Mouse (Mus musculus): ENCODE results near the gene Hemk1.

- TF ChIP-seq CTCF (IDR thresholded peaks at IDR 0.05; ENCODE audit: low read depth, low read length): no peak
- TF ChIP-seq POLR2A (IDR thresholded peaks at IDR 0.05; ENCODE audit: borderline replicate concordance, low read depth, low read length): no peak
Measured at GRCm38 (mm10) chr9:107298059-107298780, 39.9 kb downstream of the Hemk1 start.
